Mouse (Mus musculus) lung, embryonic 16.5 days (tissue): ENCODE measurements at regions not wholly inside any gene's neighbourhood (a gene's known extent, or its start where the extent isn't known, plus 50 kb on each side); places are given as distances from the start of the nearest gene placed in this dataset.

Experiments
- ATAC-seq: fragments of 200-750 bp; cut with Nextera tagmentation; 2 replicates; pipeline ENCODE4 v1.8.0; 2017; ENCODE audit warnings: low read depth, mild to moderate bottlenecking, moderate library complexity
- H3K27ac ChIP-seq: fragments of 300-500 bp; sonication (generic); 2 replicates; pipeline ENCODE4 v1.5.1; 2014; ENCODE audit warnings: mild to moderate bottlenecking, control low read depth, low read length
- H3K27me3 ChIP-seq: fragments of 300-500 bp; sonication (generic); 2 replicates; pipeline ENCODE4 v1.6.1; 2014; ENCODE audit warnings: low read depth, low read length, mixed read lengths; ENCODE audit not compliant: control insufficient read depth, insufficient read depth
- H3K36me3 ChIP-seq: fragments of 300-500 bp; sonication (generic); 2 replicates; pipeline ENCODE4 v1.6.1; 2014; ENCODE audit warnings: low read length; ENCODE audit not compliant: control insufficient read depth, insufficient read depth
- H3K4me1 ChIP-seq: fragments of 300-500 bp; sonication (generic); replicated peaks from 2 replicates; pipeline ENCODE4 v1.6.1; 2014; ENCODE audit warnings: low read length, mixed read lengths; ENCODE audit not compliant: control insufficient read depth, insufficient read depth
- H3K4me2 ChIP-seq: fragments of 300-500 bp; sonication (generic); 2 replicates; pipeline ENCODE4 v1.6.1; 2014; ENCODE audit warnings: low read depth, low read length, control low read depth
- H3K4me3 ChIP-seq: fragments of 300-500 bp; sonication (generic); 2 replicates; pipeline ENCODE4 v1.5.1; 2014; ENCODE audit warnings: mild to moderate bottlenecking, low read length, control low read depth
- H3K9ac ChIP-seq: fragments of 300-500 bp; sonication (generic); 2 replicates; pipeline ENCODE4 v1.6.1; 2014; ENCODE audit warnings: low read length, control low read depth
- H3K9me3 ChIP-seq: fragments of 300-500 bp; sonication (generic); 2 replicates; pipeline ENCODE4 v1.6.1; 2016; ENCODE audit warnings: low read length; ENCODE audit not compliant: control insufficient read depth
- WGBS: fragments of 180-500 bp; shearing (Covaris S2); extraction: QIAGEN DNeasy Blood & Tissue Kit; methylation state at CpG from one replicate; pipeline ENCODE4 v1.1.7; 2014; 5-methylcytosine and 5-hydroxymethylcytosine counted together

- no peak overlapping the region for H3K27ac ChIP-seq
- H3K9ac ChIP-seq, result no peak overlapping the region
- no peaks in the 10 kb centered on the region for H3K9me3 ChIP-seq
- no peak overlapping the region for H3K4me3 ChIP-seq
- H3K27me3 ChIP-seq, result no peaks in the 10 kb centered on the region
- ATAC-seq, result no peak
- no peaks in the 10 kb centered on the region for H3K36me3 ChIP-seq
- WGBS, result 57% methylated on average over 11 of the region's 11 CpGs
- H3K4me1 ChIP-seq, result no peaks in the 10 kb centered on the region; the same call in 1 of the 2 replicates
- H3K4me2 ChIP-seq, result no peak overlapping the region
Observed at GRCm38 (mm10) chr17:63690829-63691689, 171.8 kb upstream of the Fer start.

- Histone ChIP-seq H3K36me3 (no peaks in the 10 kb centered on the region), H3K4me3 (no peak overlapping the region), H3K27ac (no peak overlapping the region), H3K27me3 (no peaks in the 10 kb centered on the region), H3K4me2 (no peak overlapping the region), H3K4me1 (no peaks in the 10 kb centered on the region; the same call in 1 of the 2 replicates), H3K9ac (no peak overlapping the region), H3K9me3 (no peaks in the 10 kb centered on the region)
- WGBS, result 51% methylated on average over 3 of the region's 3 CpGs
- no peak for ATAC-seq
Observed at GRCm38 (mm10) chr17:63691690-63691968, 171.2 kb upstream of the Fer start.

DNA sequence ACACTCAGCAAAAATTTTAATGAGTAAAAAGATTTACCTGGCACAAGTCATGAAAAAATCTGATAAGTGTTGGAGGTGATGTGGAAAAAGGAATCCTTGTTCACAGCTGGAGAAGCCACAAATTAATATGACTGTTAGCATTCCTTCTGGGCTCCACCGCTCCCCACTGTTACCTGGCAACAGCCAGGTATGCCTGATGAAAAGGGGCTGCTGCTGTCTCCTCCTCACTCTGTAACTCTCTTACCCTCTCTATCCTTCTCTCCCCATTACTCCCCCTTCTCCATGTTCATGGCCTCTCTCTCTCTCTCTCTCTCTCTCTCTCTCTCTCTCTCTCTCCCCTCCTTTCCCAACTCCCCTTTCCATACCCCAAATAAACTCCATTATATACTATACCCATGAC, 169.6 kb upstream of the Fer start:
- ATAC-seq, result no peak
- H3K9ac ChIP-seq, result no peak overlapping the region
- H3K9me3 ChIP-seq, result no peaks in the 10 kb centered on the region
- no peaks in the 10 kb centered on the region; the same call in 1 of the 2 replicates for H3K4me1 ChIP-seq
- H3K36me3 ChIP-seq, result no peaks in the 10 kb centered on the region
- no peak overlapping the region for H3K4me3 ChIP-seq
- no peaks in the 10 kb centered on the region for H3K27me3 ChIP-seq
- H3K4me2 ChIP-seq, result no peak overlapping the region
- H3K27ac ChIP-seq, result no peak overlapping the region
- 69% methylated on average over 1 of the region's 1 CpGs for WGBS

GRCm38 (mm10) chr17:63699537-63699936, 163.3 kb upstream of the Fer start:
- Histone ChIP-seq H3K27ac (no peak overlapping the region), H3K4me3 (no peak overlapping the region), H3K27me3 (no peaks in the 10 kb centered on the region), H3K4me2 (no peak overlapping the region), H3K4me1 (no peaks in the 10 kb centered on the region), H3K9ac (no peak overlapping the region), H3K36me3 (no peaks in the 10 kb centered on the region), H3K9me3 (no peaks in the 10 kb centered on the region)
- no peak for ATAC-seq
- 78% methylated on average over 6 of the region's 6 CpGs for WGBS

DNA sequence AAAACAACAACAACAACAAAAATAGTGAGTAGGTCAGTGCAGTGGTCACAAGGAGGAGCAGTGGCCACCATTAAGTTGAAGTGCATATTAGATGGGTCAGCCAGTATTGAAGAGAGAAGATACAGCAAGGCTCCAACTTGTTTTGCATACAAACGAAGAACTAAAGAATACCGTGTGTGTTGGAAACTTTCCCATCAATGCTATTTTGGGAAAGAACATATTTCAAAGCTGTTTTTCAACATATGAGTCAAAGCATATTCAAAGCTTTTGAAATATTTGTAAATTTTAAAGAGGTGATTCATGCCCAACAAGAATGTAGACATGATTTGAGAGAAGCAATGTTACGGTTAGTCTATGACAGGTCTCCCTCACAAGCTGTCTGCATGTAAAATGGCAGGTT, 157.9 kb upstream of the Fer start:
- no peak for ATAC-seq
- Histone ChIP-seq H3K9ac (no peak overlapping the region), H3K4me1 (no peaks in the 10 kb centered on the region), H3K36me3 (no peaks in the 10 kb centered on the region), H3K27ac (no peak overlapping the region), H3K27me3 (no peaks in the 10 kb centered on the region), H3K9me3 (no peaks in the 10 kb centered on the region), H3K4me2 (no peak overlapping the region), H3K4me3 (no peak overlapping the region)
- WGBS, result 81% methylated on average over 3 of the region's 3 CpGs

DNA sequence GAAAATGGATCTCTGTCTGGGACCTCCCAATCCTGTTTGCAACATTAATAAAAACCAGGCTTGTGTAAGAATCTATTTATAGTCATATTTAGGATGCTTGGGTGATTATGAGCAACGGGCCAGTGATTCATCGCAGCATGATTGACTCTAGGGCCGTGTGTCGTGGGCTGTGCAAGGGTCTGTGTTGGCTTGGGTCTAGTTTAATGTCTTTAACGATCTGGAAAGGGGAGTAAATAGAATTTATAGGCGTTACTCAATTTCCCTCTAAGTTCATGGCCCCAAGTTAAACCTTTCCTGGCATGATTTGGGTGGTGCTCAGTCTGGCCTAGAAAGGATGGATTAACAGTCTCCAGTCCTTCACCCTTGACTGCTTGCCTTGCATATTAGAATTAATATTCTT, 149.9 kb upstream of the Fer start:
- Histone ChIP-seq H3K9ac (no peak overlapping the region), H3K27ac (no peak overlapping the region), H3K36me3 (no peaks in the 10 kb centered on the region), H3K27me3 (no peaks in the 10 kb centered on the region), H3K9me3 (no peaks in the 10 kb centered on the region), H3K4me3 (no peak overlapping the region), H3K4me2 (no peak overlapping the region), H3K4me1 (no peaks in the 10 kb centered on the region)
- no peak for ATAC-seq
- 74% methylated on average over 6 of the region's 6 CpGs for WGBS

- no peak for ATAC-seq
- 85% methylated on average over 9 of the region's 9 CpGs for WGBS
- no peaks in the 10 kb centered on the region for H3K4me1 ChIP-seq
Observed at GRCm38 (mm10) chr17:63715687-63716086, 147.2 kb upstream of the Fer start.

DNA sequence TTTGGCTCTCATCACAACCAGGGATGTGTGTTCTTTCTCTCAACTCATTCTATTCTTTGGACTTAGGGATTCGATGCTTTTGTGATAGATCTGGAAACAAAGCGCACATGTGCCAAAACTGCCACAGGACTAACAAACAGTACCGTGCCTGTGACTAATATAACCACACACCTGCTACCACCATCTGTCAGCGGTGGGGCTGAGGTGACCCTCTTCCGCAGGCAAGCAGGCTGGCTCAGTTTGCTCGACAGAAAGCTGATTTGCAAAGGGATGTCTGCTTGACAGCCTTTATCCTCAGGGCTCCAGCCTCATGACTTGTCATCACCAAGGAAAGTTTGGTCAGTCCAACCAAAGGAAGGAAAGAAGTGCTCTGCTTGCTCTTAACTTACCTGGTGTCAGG, 146.7 kb upstream of the Fer start:
- no peaks in the 10 kb centered on the region for H3K27me3 ChIP-seq
- no peak overlapping the region for H3K4me2 ChIP-seq
- H3K4me3 ChIP-seq, result no peak overlapping the region
- H3K9ac ChIP-seq, result no peak overlapping the region
- no peaks in the 10 kb centered on the region for H3K4me1 ChIP-seq
- no peaks in the 10 kb centered on the region for H3K36me3 ChIP-seq
- H3K9me3 ChIP-seq, result no peaks in the 10 kb centered on the region
- ATAC-seq, result no peak
- WGBS, result 77% methylated on average over 6 of the region's 6 CpGs
- no peak overlapping the region for H3K27ac ChIP-seq

More at GRCm38 (mm10) chr17:63715687-63716086, 147.2 kb upstream of the Fer start:
- no peaks in the 10 kb centered on the region for H3K27me3 ChIP-seq
- H3K9me3 ChIP-seq, result no peaks in the 10 kb centered on the region
- H3K4me2 ChIP-seq, result no peak overlapping the region
- no peak overlapping the region for H3K9ac ChIP-seq
- no peaks in the 10 kb centered on the region for H3K36me3 ChIP-seq
- no peak overlapping the region for H3K27ac ChIP-seq
- no peak overlapping the region for H3K4me3 ChIP-seq

DNA sequence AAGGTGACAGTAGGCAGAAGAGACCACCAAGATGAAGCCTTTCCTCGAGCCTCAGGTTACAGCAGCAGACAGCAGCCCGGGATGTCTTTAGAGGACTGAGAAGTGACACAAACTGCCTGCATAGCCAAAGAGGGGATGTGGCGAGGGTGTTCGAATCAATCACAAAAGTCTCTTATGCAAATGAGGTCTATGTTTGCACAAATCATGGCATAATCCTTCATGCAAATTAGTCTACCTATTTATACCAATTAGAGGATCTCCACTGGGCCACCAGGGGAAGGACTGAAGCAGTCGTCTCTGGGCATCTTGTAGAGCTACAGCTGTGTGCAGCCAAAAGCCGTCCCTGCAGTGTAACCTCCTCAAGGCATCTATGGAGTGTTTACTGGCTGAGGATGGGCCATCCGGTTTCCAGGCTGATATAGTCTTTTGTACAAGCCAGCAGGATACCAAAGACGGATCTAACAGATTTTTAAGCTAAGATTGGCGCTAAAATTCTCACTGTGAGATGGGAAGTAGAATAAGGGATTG, 145.7 kb upstream of the Fer start:
- Histone ChIP-seq H3K27ac (no peak overlapping the region), H3K4me2 (no peak overlapping the region), H3K4me1 (no peaks in the 10 kb centered on the region), H3K4me3 (no peak overlapping the region), H3K9ac (no peak overlapping the region), H3K9me3 (no peaks in the 10 kb centered on the region), H3K36me3 (no peaks in the 10 kb centered on the region), H3K27me3 (no peaks in the 10 kb centered on the region)
- 68% methylated on average over 9 of the region's 9 CpGs for WGBS
- no peak for ATAC-seq
